19 mouse cellular contexts compared by ENCODE assay signal in the genomic region with DNA sequence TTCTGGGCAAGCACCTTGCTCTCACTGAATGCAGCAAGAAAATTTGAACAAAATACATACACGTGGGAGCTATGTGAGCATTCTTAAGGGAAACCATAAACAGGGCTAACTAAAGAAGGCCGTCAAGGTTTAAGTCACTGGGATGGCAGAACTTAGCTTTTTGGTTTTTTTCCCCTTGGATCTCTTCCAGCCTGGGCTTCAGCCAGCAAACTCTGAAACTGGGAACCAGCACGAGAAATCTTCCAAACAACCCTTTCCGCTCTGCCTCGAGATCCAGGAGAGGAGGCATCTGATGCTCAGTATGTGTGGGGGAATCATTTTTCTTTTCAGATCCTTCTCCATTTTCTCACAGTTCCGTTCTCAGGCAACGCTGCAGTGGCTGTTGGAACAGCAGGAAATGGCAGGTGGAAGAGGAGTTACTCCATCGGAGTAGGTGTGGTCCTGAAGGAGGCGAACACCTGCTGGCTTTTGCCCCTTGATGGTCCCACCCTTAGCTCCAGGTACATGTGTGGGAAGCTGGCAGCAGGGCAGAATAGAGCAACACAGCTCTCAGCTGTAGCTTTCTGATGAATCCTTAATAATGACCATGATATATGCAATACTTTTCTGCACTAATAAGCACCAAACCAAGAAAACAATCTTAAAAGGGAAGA. TPM values are rescaled to one million over a fixed set of nuclear protein-coding genes. Genes with fewer than 3 reads are reported as not detected.
DNase-seq lines count a peak whose midpoint lies in the region; ATAC-seq lines count a peak whose summit lies in the region.
"Had no signal": no experiment of that assay in that cellular context is flagged by ENCODE, and none has a peak within 500 bp of the region (broad histone marks: within the 10 kb centered on the region; RNA-seq: fewer than 3 reads in every experiment).

No protein-coding gene starts in this region.

- WGBS in large intestine, adult 2 months: 15% methylated on average over 9 of the region's 9 CpGs

- ATAC-seq in frontal cortex, adult (ENCODE audit: low TSS enrichment): 0 out of 2 replicates have a peak, but pooled peaks have one; percentile 4
- ATAC-seq: liver, postnatal 0 days had no signal

- DNase-seq in adrenal gland, postnatal 10 days: peak; percentile 50
- DNase-seq in adrenal gland, adult 8-10 months: no peak
- no peak for DNase-seq in frontal cortex, adult 2 months (ENCODE audit: extremely low spot score in 1 of 2, low spot score in 1 of 2)
- peak; percentile 23 for DNase-seq in left cerebral cortex, postnatal 4 days
- DNase-seq in left cerebral cortex, adult 18-20 months (ENCODE audit: low spot score in 2 of 2): no peak
- peak; percentile 38 for DNase-seq in large intestine, adult 2 months (ENCODE audit: low read depth, low spot score)
- DNase-seq in thymus, adult 18-20 months: no peak
- DNase-seq: liver; liver, postnatal 0 days; thymus, postnatal 4 days had no signal

- intact Hi-C loops in left cerebral cortex, postnatal 4 days (cut with DNase I): no loop called here

RNA-seq across cellular contexts. Expression of gene Snph, which starts 3.1 kb away (rescaled TPM):
- total RNA-seq in adrenal gland, postnatal 10 days (2021): 1 to 10 TPM; 6.2 to 9.1 TPM
- total RNA-seq in adrenal gland, adult 8-10 months (2022): 10 to 100 TPM; 12.5 to 39.1 (median 22.8) TPM
- polyA plus RNA-seq in frontal cortex, adult 2 months (2012; rRNA removed): 157 and 159 TPM in 2 replicates
- 10 to 100 TPM; 80.0 to 84.0 TPM for total RNA-seq in left cerebral cortex, postnatal 4 days (2021)
- 100 to 1,000 TPM; 311 to 313 TPM for total RNA-seq in left cerebral cortex, adult 18-20 months (2021)
- polyA plus RNA-seq in large intestine, adult 2 months (2012; rRNA removed): 12.5 and 14.0 TPM in 2 replicates
- total RNA-seq: granulocyte monocyte progenitor cell, adult 5-6 weeks had no signal
- polyA plus RNA-seq: liver, postnatal 0 days; macrophage had no signal

RNA-seq across cellular contexts. Expression of gene Rad21l, which starts 32.8 kb away (rescaled TPM):
- total RNA-seq in adrenal gland, postnatal 10 days (2021): not detected
- total RNA-seq in adrenal gland, adult 8-10 months (2022): under 1 TPM in 1 of 4 experiments, not detected in 3; 0.17 TPM
- 0.34 and 0.62 TPM in 2 replicates for polyA plus RNA-seq in frontal cortex, adult 2 months (2012; rRNA removed)
- under 1 TPM; 0.60 to 0.99 TPM for total RNA-seq in left cerebral cortex, postnatal 4 days (2021)
- total RNA-seq in left cerebral cortex, adult 18-20 months (2021): 1 to 10 TPM in 1 of 2 experiments, under 1 TPM in 1; 0.93 to 1.7 TPM
- polyA plus RNA-seq in large intestine, adult 2 months (2012; rRNA removed): not detected in 2 replicates
- total RNA-seq: adrenal gland, postnatal 4 days; granulocyte monocyte progenitor cell, adult 5-6 weeks; heart, postnatal 25 days had no signal
- polyA plus RNA-seq: embryonic facial prominence, embryonic 14.5 days; heart, embryonic 12.5 days; kidney, embryonic 15.5 days; liver, postnatal 0 days; macrophage; midbrain, embryonic 11.5 days had no signal

Comparison
In these comparisons a context has a peak if more than half of its experiments do, and no peak if none do; other contexts are left out.
1. DNase-seq: peak in adrenal gland, postnatal 10 days (single experiment), left cerebral cortex, postnatal 4 days (single experiment) and large intestine, adult 2 months (single experiment); none in adrenal gland, adult 8-10 months (single experiment), frontal cortex, adult 2 months (0 of 2), left cerebral cortex, adult 18-20 months (0 of 2) and thymus, adult 18-20 months (0 of 2).